Mouse (Mus musculus): ENCODE data around the gene Aktip. TPM values are rescaled to one million over a fixed set of nuclear protein-coding genes. Genes with fewer than 3 reads are reported as not detected.

Gene Aktip
- polyA plus RNA-seq (2016; fragmentation: Nextera tagmentation; extraction: Ambion mirVana), result 10.0 and 11.6 TPM in 2 replicates

DNA sequence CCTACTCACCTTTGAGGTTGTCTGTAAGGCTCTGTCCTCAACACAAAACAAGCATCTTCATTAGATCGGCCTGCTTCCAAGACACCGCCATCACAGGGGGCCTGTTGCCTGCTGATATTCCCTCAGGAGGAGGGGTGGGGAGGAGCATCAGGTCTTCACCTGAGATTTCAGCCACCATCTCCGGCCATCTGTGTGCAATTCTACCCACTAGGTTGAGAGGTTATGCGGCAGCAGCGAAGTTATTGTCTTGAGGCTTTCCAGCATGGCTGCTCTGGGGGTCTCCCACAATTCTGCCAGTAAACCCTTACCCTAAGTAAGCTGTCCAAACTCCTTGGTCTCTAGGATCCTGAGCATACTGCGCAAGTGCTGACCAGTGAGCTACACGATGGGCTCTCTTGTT is at the start of gene Aktip:
Gene Aktip, minus strand, starts transcription at position 101 of the 400 bp plus-strand sequence.
- no peak within 1 kb of the TSS for H3K27ac ChIP-seq
- no peak within 1 kb of the TSS for H3K4me2 ChIP-seq
- H3K4me1 ChIP-seq, result no peaks in the 10 kb centered on the region
- no peaks in the 10 kb centered on the region for H3K9me3 ChIP-seq (replicated peaks)
- no peaks in the 10 kb centered on the region for H3K36me3 ChIP-seq
- H3K9ac ChIP-seq, result no peak within 1 kb of the TSS
- H3K27me3 ChIP-seq (replicated peaks), result no peaks in the 10 kb centered on the region
- ATAC-seq, result no peak
- H3K4me3 ChIP-seq, result no peak within 1 kb of the TSS
- 77% methylated on average over 7 of the region's 7 CpGs for WGBS (ENCODE audit: insufficient replicate concordance)

DNA sequence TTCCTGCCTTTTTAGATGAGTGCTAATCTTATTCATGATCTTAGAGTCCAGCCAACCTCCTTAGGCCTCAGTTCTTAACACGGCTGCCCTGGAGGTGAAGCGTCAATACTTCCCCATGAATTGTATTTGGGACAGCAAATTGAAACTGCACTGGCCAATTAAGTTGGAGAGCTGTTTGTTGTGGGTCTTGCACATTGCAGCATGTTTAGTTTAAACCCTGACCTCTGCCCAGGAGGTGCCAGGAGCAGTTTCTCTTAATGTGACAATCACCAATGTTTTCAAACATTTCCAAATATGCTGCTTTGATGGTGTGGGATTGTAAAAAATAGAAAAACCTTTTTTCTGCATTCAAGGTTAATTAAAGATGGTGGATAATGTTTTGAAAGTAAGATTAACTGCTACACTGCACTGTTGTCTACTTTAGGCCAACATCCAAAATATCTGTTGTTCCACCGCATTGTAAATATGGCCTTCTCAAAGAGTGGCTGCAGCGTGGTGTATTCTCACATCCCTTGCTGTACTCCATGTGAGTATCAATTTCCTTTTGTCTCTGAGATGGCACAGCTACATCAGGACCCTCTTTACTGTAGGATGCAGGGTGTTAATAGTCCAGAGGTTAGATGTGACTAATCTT is 46.2 kb upstream of the Aktip start:
- ATAC-seq, result no peak

DNA sequence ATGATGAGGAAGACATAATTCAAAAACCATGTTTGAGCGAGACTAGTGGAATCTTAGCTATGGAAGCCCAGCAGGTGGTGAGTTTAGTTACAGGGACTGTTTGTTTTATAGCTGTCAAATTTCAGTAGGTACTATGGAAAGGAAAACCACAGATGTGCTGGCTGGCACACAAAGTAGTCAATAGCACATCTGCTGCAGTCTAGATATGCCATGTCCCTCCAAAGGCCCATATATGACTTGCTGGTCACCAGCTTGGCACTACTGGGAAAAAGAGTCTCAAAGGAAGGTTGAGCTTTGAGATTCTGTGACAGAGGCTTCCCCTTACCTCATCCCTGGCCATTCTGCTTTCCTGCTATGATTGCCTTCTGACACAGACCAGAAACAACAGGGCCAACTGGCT is 42.9 kb upstream of the Aktip start:
- Histone ChIP-seq H3K4me2 (no peak overlapping the region), H3K27ac (no peak overlapping the region), H3K27me3 (replicated peaks) (no peaks in the 10 kb centered on the region), H3K9ac (no peak overlapping the region), H3K4me3 (no peak overlapping the region), H3K36me3 (no peaks in the 10 kb centered on the region), H3K9me3 (replicated peaks) (no peaks in the 10 kb centered on the region), H3K4me1 (no peaks in the 10 kb centered on the region)
- 61% methylated on average over 1 of the region's 1 CpGs for WGBS (ENCODE audit: insufficient replicate concordance)
- no peak for ATAC-seq

More for the DNA sequence above, 46.2 kb upstream of the Aktip start:
- H3K4me3 ChIP-seq, result no peak overlapping the region
- peaks cover 4% of the 10 kb centered on the region for H3K36me3 ChIP-seq
- H3K27me3 ChIP-seq (replicated peaks), result no peaks in the 10 kb centered on the region
- no peak overlapping the region for H3K9ac ChIP-seq
- no peaks in the 10 kb centered on the region for H3K9me3 ChIP-seq (replicated peaks)
- 0 out of 2 replicates have a peak, but pooled peaks cover 4% of the 10 kb centered on the region for H3K4me1 ChIP-seq
- H3K4me2 ChIP-seq, result no peak overlapping the region
- H3K27ac ChIP-seq, result no peak overlapping the region
- 64% methylated on average over 4 of the region's 4 CpGs for WGBS (ENCODE audit: insufficient replicate concordance)

DNA sequence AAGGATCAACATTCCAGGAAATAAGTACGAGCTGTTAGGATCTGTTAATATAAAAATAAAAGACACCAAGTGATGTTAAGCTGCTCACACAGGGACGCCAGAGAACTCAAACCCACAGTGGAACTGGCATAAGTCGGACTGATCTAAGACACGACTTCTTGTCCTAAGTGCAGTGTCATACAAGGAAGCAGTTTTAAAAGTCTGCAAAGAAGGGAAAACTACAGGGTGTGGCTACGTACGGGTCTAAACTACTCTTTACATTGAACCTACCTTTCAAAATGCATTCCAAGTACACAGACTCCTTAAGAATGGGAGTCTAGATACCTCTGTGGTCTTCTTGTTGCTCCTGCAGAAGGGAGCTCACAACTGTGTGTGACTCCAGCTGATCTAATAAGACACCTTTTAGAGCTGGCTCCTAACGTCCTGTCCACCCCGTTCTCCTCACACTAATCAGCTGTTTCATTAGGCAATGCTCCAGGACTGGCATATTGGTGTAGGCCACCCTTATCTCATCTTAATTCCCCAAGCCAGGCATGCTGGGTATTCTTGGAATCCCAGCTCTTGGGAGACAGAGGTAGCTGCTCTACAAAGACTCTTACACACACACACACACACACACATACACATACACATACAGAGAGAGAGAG is 42.2 kb upstream of the Aktip start:
- WGBS (ENCODE audit: insufficient replicate concordance), result 50% methylated on average over 8 of the region's 8 CpGs
- Histone ChIP-seq H3K9me3 (replicated peaks) (no peaks in the 10 kb centered on the region), H3K4me2 (no peak overlapping the region), H3K27ac (no peak overlapping the region), H3K4me1 (no peaks in the 10 kb centered on the region), H3K9ac (no peak overlapping the region), H3K27me3 (replicated peaks) (no peaks in the 10 kb centered on the region), H3K36me3 (no peaks in the 10 kb centered on the region), H3K4me3 (no peak overlapping the region)
- ATAC-seq, result no peak

DNA sequence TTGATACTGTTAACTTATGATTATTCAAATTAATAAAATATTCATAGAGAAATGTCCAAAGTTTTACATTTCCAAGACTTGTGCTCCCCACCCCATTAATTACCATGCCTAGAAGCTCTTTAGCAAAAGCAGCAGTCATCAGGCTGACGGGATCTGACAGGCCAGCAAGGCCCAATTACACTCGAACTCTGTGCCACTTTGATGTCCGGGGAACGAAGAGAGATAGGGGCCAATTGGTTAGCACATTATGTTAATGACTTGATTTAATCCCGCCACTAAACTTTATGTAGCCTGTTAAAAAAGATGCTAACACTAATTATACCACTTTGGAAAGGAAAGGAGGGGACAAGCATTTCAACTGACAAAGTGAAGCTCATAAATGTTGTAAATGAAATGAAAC is 41.6 kb upstream of the Aktip start:
- WGBS (ENCODE audit: insufficient replicate concordance), result 68% methylated on average over 5 of the region's 5 CpGs
- Histone ChIP-seq H3K9me3 (replicated peaks) (no peaks in the 10 kb centered on the region), H3K4me1 (no peaks in the 10 kb centered on the region), H3K4me2 (no peak overlapping the region), H3K36me3 (no peaks in the 10 kb centered on the region), H3K4me3 (no peak overlapping the region), H3K27ac (no peak overlapping the region), H3K9ac (no peak overlapping the region), H3K27me3 (replicated peaks) (no peaks in the 10 kb centered on the region)
- no peak for ATAC-seq

DNA sequence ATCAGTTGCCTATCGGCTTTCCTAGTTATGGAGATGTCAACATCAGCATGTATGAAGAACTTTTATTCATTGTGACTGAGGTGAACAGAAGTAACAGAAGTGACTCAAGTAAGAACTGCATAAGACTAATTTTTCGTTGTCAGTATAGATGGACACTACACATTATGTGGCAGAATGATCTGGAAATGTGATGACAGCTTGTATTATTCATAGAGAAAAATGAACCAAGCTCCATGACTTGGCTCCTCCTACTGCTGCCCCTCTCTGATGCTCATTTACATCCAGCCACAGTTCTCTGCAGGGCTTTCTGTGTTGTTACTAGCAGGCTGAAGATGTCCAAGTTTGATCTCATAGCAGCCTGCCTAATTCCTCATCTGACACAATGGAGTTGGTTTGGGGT is 37.4 kb upstream of the Aktip start:
- Histone ChIP-seq H3K36me3 (no peaks in the 10 kb centered on the region), H3K4me2 (no peak overlapping the region), H3K4me3 (no peak overlapping the region), H3K27me3 (replicated peaks) (no peaks in the 10 kb centered on the region), H3K9ac (no peak overlapping the region), H3K4me1 (no peaks in the 10 kb centered on the region), H3K9me3 (replicated peaks) (no peaks in the 10 kb centered on the region), H3K27ac (no peak overlapping the region)
- 71% methylated on average over 2 of the region's 2 CpGs for WGBS (ENCODE audit: insufficient replicate concordance)
- ATAC-seq, result no peak

DNA sequence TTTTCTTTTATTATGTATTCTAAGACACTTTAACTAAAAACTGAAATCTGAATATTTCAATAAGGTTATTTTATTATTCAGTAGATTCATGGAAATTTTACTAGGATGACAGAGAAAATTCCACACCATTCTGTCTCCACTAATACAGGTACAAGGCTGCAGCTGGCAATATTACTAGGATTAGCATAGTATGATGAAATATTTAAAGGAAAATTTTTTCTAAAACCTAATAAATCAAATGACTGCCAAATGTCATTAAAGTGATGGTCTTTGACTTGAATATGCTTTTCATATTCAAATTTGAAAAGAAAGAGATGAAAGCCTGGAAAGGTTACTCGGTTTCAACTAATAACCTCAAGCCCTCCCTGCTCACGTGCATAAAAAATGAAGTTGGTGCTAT is 34.3 kb upstream of the Aktip start:
- 0 out of 2 replicates have a peak, but pooled peaks cover 3% of the 10 kb centered on the region for H3K36me3 ChIP-seq
- H3K4me2 ChIP-seq, result no peak overlapping the region
- 81% methylated on average over 2 of the region's 2 CpGs for WGBS (ENCODE audit: insufficient replicate concordance)
- H3K9ac ChIP-seq, result no peak overlapping the region
- ATAC-seq, result no peak
- H3K4me3 ChIP-seq, result no peak overlapping the region
- H3K9me3 ChIP-seq (replicated peaks), result no peaks in the 10 kb centered on the region
- H3K27me3 ChIP-seq (replicated peaks), result no peaks in the 10 kb centered on the region
- H3K27ac ChIP-seq, result no peak overlapping the region
- no peaks in the 10 kb centered on the region for H3K4me1 ChIP-seq

DNA sequence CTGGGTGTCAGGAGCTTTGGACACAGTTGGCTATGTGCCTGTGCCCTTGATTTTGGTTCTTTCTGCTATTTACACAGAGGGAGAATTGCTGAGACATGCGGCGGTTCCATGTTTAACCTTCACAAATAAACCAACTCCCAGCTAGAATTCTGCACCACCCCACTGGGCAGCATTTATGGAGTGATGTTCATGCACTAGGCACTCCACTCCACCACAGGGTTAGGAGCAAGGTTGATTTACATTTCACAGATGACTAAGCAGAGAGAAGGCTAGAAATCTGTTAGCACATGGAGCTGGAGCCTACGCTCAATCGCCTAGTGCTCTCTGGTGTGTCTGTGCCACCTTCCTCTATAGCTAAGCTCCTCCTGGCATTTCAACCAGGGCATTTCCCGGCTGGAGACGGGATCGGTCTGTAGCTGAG is 27.7 kb upstream of the Aktip start:
- H3K36me3 ChIP-seq, result 0 out of 2 replicates have a peak, but pooled peaks cover 3% of the 10 kb centered on the region
- no peak overlapping the region for H3K9ac ChIP-seq
- H3K4me1 ChIP-seq, result peaks cover 8% of the 10 kb centered on the region; the same call in 1 of the 2 replicates
- H3K9me3 ChIP-seq (replicated peaks), result no peaks in the 10 kb centered on the region
- H3K27ac ChIP-seq, result no peak overlapping the region
- H3K4me2 ChIP-seq, result no peak overlapping the region
- H3K4me3 ChIP-seq, result no peak overlapping the region
- WGBS (ENCODE audit: insufficient replicate concordance), result 82% methylated on average over 7 of the region's 7 CpGs
- ATAC-seq, result no peak
- H3K27me3 ChIP-seq (replicated peaks), result no peaks in the 10 kb centered on the region

DNA sequence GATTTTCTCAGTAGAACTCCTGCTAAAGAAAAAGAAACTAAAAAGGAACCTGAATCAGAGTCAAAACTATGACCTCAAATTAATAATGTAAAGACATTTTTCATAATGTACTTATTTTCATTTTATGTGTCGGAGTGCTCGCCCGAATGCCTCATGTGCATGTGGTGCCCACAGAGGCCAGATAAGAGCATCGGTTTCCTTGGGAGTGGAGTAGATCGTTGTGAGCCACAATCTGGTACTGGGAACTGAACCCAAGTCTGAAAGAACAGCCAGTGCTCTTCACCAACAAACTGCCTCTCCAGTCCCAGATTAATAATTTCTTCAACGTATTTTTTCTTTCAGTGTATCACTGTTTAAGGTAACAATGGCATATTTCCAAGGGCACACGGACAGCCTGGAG is 24.5 kb upstream of the Aktip start:
- WGBS (ENCODE audit: insufficient replicate concordance), result 66% methylated on average over 7 of the region's 7 CpGs
- H3K36me3 ChIP-seq, result no peaks in the 10 kb centered on the region
- H3K27ac ChIP-seq, result no peak overlapping the region
- H3K27me3 ChIP-seq (replicated peaks), result no peaks in the 10 kb centered on the region
- no peaks in the 10 kb centered on the region for H3K9me3 ChIP-seq (replicated peaks)
- H3K4me1 ChIP-seq, result peaks cover 8% of the 10 kb centered on the region; the same call in 1 of the 2 replicates
- no peak overlapping the region for H3K4me2 ChIP-seq
- no peak for ATAC-seq
- H3K4me3 ChIP-seq, result no peak overlapping the region
- no peak overlapping the region for H3K9ac ChIP-seq

DNA sequence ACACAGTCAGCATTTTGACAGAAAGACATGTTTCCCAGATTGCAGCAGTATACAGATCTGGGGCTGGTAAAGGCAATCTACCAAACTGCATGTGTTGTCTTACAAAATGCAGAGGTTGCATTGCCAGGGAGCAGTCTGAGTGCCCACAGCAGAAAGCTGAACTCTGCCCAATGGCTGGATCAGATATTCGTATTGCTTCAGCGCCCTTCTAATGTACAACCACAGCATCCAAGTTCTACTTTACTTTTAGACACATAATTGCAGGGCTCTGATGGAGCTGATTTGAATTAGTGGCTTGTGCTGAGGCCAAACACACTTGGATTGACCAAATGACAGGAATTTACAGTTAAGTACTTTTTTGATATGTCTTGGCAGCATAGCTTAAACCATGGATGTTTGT is 22.1 kb upstream of the Aktip start:
- Histone ChIP-seq H3K36me3 (no peaks in the 10 kb centered on the region), H3K27ac (no peak overlapping the region), H3K4me3 (no peak overlapping the region), H3K9me3 (replicated peaks) (no peaks in the 10 kb centered on the region), H3K4me1 (no peaks in the 10 kb centered on the region), H3K9ac (no peak overlapping the region), H3K4me2 (no peak overlapping the region), H3K27me3 (replicated peaks) (no peaks in the 10 kb centered on the region)
- no peak for ATAC-seq
- 73% methylated on average over 2 of the region's 2 CpGs for WGBS (ENCODE audit: insufficient replicate concordance)

DNA sequence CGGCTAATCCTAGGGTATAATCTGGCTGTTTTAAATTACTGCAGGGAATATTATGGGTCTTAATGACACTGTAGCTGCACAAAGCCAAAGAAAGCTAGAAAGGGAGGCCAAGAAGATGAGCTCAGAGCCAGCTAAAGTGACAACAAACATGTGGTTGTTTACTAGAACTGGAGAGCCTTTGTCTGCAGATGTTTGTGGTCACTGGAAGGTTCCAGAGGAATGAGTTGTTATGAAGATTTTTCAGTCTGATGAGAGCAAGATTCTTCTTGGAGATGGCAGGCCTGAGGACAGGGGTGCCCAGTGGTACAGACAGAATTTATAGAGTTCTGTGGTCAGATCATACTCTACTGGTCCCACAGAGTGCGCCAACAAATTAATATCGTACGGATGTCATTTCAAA is 18.5 kb upstream of the Aktip start:
- Histone ChIP-seq H3K36me3 (no peaks in the 10 kb centered on the region), H3K27me3 (replicated peaks) (no peaks in the 10 kb centered on the region), H3K9ac (no peak overlapping the region), H3K9me3 (replicated peaks) (no peaks in the 10 kb centered on the region), H3K4me1 (no peaks in the 10 kb centered on the region), H3K27ac (no peak overlapping the region), H3K4me3 (no peak overlapping the region), H3K4me2 (no peak overlapping the region)
- ATAC-seq, result no peak
- WGBS (ENCODE audit: insufficient replicate concordance), result 78% methylated on average over 4 of the region's 4 CpGs

DNA sequence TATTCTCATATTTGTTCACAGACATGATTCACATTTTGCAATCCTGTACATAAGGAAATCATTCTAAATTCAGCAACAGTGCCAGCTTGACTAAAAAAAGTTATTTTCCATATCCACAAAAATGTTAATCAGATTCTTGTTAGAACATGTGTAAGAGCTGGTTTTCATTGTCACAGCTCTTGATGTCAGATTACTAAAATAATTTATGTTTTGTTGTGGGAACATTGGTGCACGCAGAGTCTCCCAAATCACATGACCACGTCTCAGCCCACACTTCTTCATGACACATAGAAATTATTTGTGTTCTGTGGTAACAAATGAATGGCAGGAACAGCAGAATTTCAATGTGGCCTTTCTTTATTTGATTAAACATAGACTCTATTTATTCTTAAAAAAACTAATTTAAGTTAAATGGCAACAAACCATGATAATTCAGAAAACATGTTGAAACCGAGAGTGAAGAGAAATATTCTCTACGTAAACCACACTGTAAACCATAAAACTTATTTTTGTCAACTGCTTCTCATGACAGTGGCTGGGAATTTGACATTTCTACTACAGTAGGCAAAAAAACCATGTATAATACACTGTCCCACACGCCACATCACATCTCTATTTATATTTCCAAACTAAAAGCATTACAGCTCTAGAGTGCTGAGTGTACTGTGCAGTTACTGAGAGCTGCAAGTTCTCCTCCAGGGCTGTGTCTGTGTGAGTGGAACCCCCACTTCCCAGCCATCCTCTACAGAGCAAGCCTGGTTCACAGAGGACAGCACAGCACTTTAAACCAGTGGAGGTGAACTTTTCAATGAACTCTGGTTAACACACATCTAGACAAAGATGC is 17.5 kb upstream of the Aktip start:
- H3K27ac ChIP-seq, result no peak overlapping the region
- WGBS (ENCODE audit: insufficient replicate concordance), result 77% methylated on average over 5 of the region's 5 CpGs
- H3K9me3 ChIP-seq (replicated peaks), result no peaks in the 10 kb centered on the region
- ATAC-seq, result no peak
- H3K4me3 ChIP-seq, result no peak overlapping the region
- no peaks in the 10 kb centered on the region for H3K36me3 ChIP-seq
- no peak overlapping the region for H3K9ac ChIP-seq
- H3K4me2 ChIP-seq, result no peak overlapping the region
- no peaks in the 10 kb centered on the region for H3K27me3 ChIP-seq (replicated peaks)
- no peaks in the 10 kb centered on the region for H3K4me1 ChIP-seq

Measured in liver, embryonic 12.5 days (tissue).